Mouse (Mus musculus) E14TG2a.4 (cell line): ENCODE results near the gene Dhrs4.

Source experiments
- CTCF ChIP-seq: conservative IDR thresholded peaks from 2 replicates; pipeline ENCODE4 v1.5.1; 2014; ENCODE audit warnings: low read length
- NANOG ChIP-seq: IDR thresholded peaks from 2 replicates; pipeline ENCODE4 v1.6.1; 2014; ENCODE audit warnings: borderline replicate concordance, low read length, mixed read lengths
- POU5F1 ChIP-seq: IDR thresholded peaks from 2 replicates; pipeline ENCODE4 v1.6.1; 2014; ENCODE audit warnings: low read length, borderline replicate concordance

- TF ChIP-seq CTCF (peak; percentile 65), NANOG (no peak), POU5F1 (no peak)
These were observed 20.3 kb upstream of the Dhrs4 start for GRCm38 (mm10) chr14:55458273-55458672.
